Mouse (Mus musculus): ENCODE data around the gene Mlip.

DNA sequence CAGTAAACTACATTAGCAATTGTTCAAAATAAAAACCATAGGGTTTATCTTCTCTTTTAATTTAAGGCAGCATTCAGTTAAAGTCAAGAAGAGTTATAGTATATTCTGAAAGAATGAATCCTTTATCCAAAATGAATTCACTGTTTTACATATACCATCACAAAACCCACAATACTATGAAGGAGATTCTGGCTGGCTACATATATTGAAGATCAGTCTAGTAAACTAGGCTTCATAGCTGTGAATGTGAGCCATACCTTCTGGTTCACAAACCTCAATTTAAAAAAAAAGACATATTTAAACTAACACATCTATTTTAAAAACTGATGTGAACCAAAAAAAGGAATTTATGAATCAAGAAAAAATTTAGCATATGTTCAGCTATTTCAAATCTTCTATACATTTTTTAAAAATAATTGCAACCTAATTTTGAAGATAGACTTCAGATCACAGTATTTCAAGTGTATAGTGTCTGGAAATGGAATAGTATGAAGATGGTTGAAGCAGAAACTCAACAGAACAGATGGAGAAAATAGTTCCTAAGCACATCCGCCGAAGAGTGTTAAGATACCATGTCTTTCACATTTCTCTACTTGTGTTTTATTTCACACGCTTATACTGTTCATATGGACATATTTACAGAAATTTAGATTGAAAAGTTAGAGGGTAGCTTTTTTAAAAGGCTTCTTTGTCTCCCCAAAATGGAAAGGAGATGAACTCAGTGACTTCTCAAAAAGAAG, 204.1 kb downstream of the Mlip start:
- TF ChIP-seq GATA1 (IDR thresholded peaks at IDR 0.05; ENCODE audit: borderline replicate concordance, low read length) (no peak), FLI1 (IDR thresholded peaks at IDR 0.05; ENCODE audit: low read length) (no peak)
